Mouse (Mus musculus) right cerebral cortex, postnatal 14 days (tissue): ENCODE measurements around the gene Ncor2.

Experiments
- DNase-seq: peaks from one replicate; pipeline ENCODE4 v3.0.0; 2022

The Ncor2 gene

GRCm38 (mm10) chr5:125168101-125168500 is 10.9 kb downstream of the Ncor2 start:
- no peak for DNase-seq

- no peak for DNase-seq
These were observed 11.5 kb downstream of the Ncor2 start for GRCm38 (mm10) chr5:125167524-125167923.

- DNase-seq: no peak
These were observed 13.0 kb downstream of the Ncor2 start for GRCm38 (mm10) chr5:125165993-125166392.

GRCm38 (mm10) chr5:125164465-125165167 is 14.4 kb downstream of the Ncor2 start:
- no peak for DNase-seq

- no peak for DNase-seq
These were observed 15.5 kb downstream of the Ncor2 start for GRCm38 (mm10) chr5:125163441-125164050.

- no peak for DNase-seq
These were observed 16.6 kb downstream of the Ncor2 start for GRCm38 (mm10) chr5:125162461-125162860.

- DNase-seq: no peak
These were observed 19.1 kb downstream of the Ncor2 start for GRCm38 (mm10) chr5:125159804-125160405.

- peak; percentile 67 for DNase-seq
These were observed 19.7 kb downstream of the Ncor2 start for GRCm38 (mm10) chr5:125159293-125159692.

GRCm38 (mm10) chr5:125158232-125158961 is 20.6 kb downstream of the Ncor2 start:
- DNase-seq: peak; percentile 32

- no peak for DNase-seq
These were observed 21.5 kb downstream of the Ncor2 start for GRCm38 (mm10) chr5:125157375-125158033.

- no peak for DNase-seq
These were observed 22.4 kb downstream of the Ncor2 start for GRCm38 (mm10) chr5:125156418-125157205.

GRCm38 (mm10) chr5:125155451-125155850 is 23.6 kb downstream of the Ncor2 start:
- DNase-seq: no peak

GRCm38 (mm10) chr5:125154989-125155388 is 24.0 kb downstream of the Ncor2 start:
- DNase-seq: peak; percentile 28

GRCm38 (mm10) chr5:125154178-125154577 is 24.8 kb downstream of the Ncor2 start:
- no peak for DNase-seq

- DNase-seq: no peak
These were observed 25.7 kb downstream of the Ncor2 start for GRCm38 (mm10) chr5:125153201-125153816.

- no peak for DNase-seq
These were observed 27.0 kb downstream of the Ncor2 start for GRCm38 (mm10) chr5:125151872-125152534.

GRCm38 (mm10) chr5:125150951-125151564 is 28.0 kb downstream of the Ncor2 start:
- no peak for DNase-seq

- no peak for DNase-seq
These were observed 29.9 kb downstream of the Ncor2 start for GRCm38 (mm10) chr5:125149142-125149541.

- DNase-seq: no peak
These were observed 30.3 kb downstream of the Ncor2 start for GRCm38 (mm10) chr5:125148686-125149085.

- DNase-seq: no peak
These were observed 30.8 kb downstream of the Ncor2 start for GRCm38 (mm10) chr5:125148173-125148572.

- no peak for DNase-seq
These were observed 31.9 kb downstream of the Ncor2 start for GRCm38 (mm10) chr5:125147124-125147523.
